Mouse (Mus musculus): Measurements from ENCODE around the gene Gm6993.

Gene Gm6993

DNA sequence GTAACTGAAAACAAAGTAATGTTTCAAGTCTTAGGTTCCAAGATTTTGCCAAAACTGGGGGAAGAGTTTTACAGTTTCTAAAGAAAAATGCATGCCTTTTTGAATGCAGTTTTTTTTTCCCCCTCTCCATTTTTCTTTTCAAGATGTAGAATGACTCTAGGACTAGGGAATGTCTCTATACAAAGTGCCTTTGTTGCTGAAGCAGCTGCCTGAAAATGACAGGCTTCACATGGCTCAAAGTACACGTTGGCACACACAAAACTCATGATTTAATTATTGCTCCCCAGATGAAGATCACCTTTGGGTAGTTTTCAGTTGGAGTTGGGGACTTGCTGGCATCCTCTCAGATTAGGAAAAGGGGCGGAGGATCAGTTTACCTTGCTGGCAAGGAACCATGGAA is 32.3 kb downstream of the Gm6993 start:
- no peak for DNase-seq

- no peak for DNase-seq
Measured at GRCm38 (mm10) chr12:31273646-31274045, 33.1 kb downstream of the Gm6993 start.

GRCm38 (mm10) chr12:31275411-31275810 is 34.8 kb downstream of the Gm6993 start:
- DNase-seq = no peak

DNA sequence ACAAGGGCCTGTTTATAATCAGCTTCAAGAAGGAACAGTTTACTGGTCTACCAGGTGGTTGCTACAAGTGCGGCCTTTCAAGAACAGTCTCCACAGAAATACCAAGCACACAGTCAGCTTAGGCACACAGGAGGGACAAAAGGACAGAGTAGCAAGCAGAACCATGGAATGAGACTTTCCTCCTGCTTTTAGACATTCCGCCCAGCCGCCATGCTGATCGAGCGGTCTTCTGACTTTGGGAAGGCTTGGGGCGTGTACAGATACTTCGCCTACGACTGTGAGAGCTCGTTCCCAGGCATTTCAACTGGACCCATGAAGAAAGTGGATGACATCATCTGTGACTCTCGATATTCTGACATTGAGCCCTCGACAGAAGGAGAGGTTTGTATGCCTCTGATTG is 37.7 kb downstream of the Gm6993 start:
- no peak for DNase-seq

- no peak for DNase-seq
Measured at GRCm38 (mm10) chr12:31280318-31280717, 39.7 kb downstream of the Gm6993 start.

DNA sequence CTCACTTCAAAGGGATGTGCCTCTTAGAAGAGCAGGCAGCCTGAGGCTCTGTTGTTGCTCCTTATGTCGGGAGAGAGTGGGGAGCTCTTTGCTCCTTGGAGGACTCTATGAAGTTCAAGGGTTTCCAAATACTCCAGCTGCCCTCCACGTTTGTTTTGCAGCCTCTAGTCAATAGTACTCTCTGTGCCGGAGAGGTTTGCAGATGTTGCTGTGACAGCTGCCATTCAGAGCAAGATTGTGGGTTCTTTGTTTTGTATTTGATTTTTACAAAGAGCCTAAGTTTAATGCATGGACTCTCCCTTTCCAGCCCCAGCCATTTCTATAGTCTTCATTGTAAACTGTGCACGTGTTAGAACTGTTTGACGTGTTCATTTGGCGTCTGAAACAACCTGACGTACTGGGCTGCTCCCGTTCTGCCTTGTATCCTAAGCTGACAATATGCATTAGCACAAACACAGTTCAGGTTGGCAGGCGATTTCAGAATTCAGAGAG is 40.6 kb downstream of the Gm6993 start:
- DNase-seq = no peak

DNA sequence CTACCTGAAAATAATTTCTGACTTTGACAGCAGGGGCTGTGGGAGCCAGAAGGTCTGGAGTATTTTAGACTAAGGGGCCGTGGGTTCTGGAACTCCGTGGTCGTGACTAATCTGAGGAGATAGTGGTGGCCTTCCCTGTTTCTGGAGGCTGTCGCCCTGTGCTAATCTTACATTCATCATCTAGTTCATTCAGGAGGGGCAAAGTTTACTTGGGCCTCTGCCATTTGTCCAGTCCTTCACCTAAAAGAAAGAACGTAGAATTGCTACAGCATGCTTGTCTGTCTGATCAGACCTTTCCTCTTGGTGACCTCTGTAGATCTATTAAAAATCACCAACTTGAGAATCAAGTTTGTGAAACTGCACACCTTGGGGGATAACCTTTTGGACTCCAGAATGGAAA is 41.7 kb downstream of the Gm6993 start:
- DNase-seq = no peak

- no peak for DNase-seq
Measured at GRCm38 (mm10) chr12:31283131-31283530, 42.6 kb downstream of the Gm6993 start.

DNA sequence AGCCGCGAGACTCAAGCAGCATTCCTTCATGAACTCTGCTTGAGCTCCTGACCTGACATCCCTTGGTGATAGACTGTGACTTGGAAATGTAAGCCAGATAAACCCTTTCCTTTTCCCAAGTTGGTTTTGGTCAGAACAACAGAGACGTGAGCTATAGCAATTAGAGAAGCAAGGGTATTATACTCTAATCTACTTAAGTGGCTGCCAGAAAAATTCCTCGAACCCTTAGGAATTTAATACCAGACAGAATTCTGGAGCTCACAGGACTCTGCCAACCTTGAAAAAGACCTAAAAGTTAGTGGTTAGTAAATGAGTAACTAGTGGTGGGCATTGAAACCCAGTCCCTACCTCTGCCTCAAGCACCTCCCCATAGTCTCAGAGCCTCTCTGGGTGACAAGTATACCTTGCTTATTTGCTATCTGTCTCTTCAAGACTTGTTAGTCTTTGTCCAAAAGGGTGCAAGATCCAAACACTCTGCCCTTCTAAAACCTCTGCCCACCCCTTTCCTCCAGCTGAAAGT is 43.1 kb downstream of the Gm6993 start:
- DNase-seq = no peak

DNA sequence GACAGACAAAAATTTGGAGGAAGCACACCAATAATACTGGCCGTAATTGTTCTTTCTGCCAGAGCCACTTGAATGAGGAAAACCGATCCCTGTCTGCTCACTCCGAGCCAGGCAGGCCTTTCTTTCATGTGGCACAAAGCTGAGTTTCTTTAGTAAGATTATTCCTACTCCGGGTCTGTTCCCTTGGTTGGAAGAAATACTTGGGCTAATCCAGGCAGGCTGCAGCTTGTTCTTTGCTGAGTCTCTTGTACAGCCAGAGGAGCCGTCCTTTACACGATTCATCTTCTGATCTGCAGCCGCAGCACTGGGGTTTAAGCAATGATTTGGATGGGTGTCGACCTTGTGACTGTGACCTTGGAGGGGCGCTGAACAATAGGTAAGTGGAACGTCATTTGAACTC is 48.5 kb downstream of the Gm6993 start:
- DNase-seq = no peak

Measured in right cerebral cortex, adult 18-20 months (tissue).